20 mouse cellular contexts compared by ENCODE assay signal in the genomic region with DNA sequence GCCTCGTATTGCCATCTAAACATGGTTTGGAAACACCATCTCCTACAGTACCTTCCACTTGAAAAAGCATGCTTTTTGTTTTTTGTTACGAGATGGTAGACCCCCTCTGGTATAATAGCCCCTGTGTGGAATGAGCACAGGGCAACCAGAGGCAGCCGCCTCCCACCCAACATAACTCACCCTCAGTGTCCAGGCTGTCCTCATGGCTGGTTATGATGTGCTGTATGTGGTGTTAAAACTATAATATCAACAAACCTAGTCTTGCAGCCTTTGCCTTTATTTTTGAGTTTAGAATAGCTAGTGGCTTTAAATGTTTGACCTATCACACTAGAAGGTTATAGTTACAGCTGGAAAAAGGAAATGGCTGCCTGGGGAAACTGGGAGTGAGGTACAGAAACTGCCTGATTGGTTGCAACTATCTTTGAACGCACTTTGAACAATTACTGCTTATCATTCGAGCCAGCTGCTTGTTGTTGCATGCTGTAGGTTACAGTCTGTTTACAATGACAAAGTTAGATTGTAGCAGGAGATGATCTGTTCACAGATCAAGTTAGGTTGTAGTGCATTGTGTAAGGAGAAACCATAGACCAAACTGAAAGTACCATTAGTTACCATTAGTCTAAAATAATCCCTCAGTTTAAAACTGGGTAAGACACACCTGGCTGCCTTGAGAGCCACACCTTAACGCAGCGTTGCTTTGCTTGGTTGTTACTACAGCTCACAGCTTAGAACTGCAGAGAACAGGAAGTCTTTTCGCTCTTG.
DNase-seq lines count a peak whose midpoint lies in the region; ATAC-seq and TF ChIP-seq lines count a peak whose summit lies in the region.
"Had no signal": no experiment of that assay in that cellular context is flagged by ENCODE, and none has a peak within 500 bp of the region (broad histone marks: within the 10 kb centered on the region; RNA-seq: fewer than 3 reads in every experiment).

No protein-coding gene starts in this region.

- no peaks in the 10 kb centered on the region for H3K27me3 ChIP-seq in kidney, postnatal 0 days (ENCODE audit: insufficient read depth, low read length)
- no peaks in the 10 kb centered on the region for H3K27me3 ChIP-seq in intestine, embryonic 15.5 days (replicated peaks)
- H3K27me3 ChIP-seq in small intestine, adult 2 months (ENCODE audit: control insufficient read depth, insufficient read depth, low read length) = no peaks in the 10 kb centered on the region
- H3K27me3 ChIP-seq: embryonic facial prominence, embryonic 15.5 days; hindbrain, embryonic 15.5 days; midbrain, embryonic 15.5 days; neural tube, embryonic 12.5 days had no signal

- TF ChIP-seq CTCF in kidney, postnatal 0 days (IDR thresholded peaks at IDR 0.05; ENCODE audit: low read depth) = no peak
- no peak for TF ChIP-seq CTCF in small intestine, adult 2 months (IDR thresholded peaks at IDR 0.05; ENCODE audit: extremely low read depth, insufficient read length, insufficient replicate concordance, low read depth, low read length)

- no peak overlapping the region for H3K27ac ChIP-seq in kidney, postnatal 0 days
- H3K27ac ChIP-seq in intestine, embryonic 15.5 days = no peak overlapping the region
- peak overlapping the region; percentile 83 for H3K27ac ChIP-seq in small intestine, adult 2 months (ENCODE audit: insufficient read depth, low read depth, low read length)
- H3K27ac ChIP-seq: embryonic facial prominence, embryonic 15.5 days; hindbrain, embryonic 15.5 days; layer of hippocampus, adult 2 months; midbrain, embryonic 15.5 days; neural tube, embryonic 12.5 days had no signal

- peak; percentile 11 for DNase-seq in kidney, postnatal 0 days (ENCODE audit: low spot score)
- DNase-seq in kidney, postnatal 14 days = no peak
- peak; percentile 56 for DNase-seq in ES-CJ7 (ENCODE audit: low read depth, low spot score)
- no peak for DNase-seq in spleen, adult 12 weeks (ENCODE audit: low spot score)
- DNase-seq in adrenal gland, adult (ENCODE audit: inconsistent age in 2 of 2, low spot score in 1 of 2) = no peak
- no peak for DNase-seq in kidney, postnatal 10 days
- DNase-seq: adrenal gland, postnatal 14 days; cerebellum, adult 9-10 months; lung, adult 18-20 months; lung, postnatal 4 days had no signal

- no peak for TF ChIP-seq POLR2A in small intestine, adult 2 months (IDR thresholded peaks at IDR 0.05; ENCODE audit: low read depth, low read length)

- H3K4me2 ChIP-seq in kidney, postnatal 0 days (ENCODE audit: low read length) = no peak overlapping the region
- no peak overlapping the region for H3K4me2 ChIP-seq in intestine, embryonic 15.5 days (replicated peaks)
- H3K4me2 ChIP-seq: embryonic facial prominence, embryonic 15.5 days; heart, embryonic 11.5 days; hindbrain, embryonic 15.5 days; liver, embryonic 11.5 days; midbrain, embryonic 15.5 days; neural tube, embryonic 12.5 days had no signal

- H3K36me3 ChIP-seq in kidney, postnatal 0 days (ENCODE audit: insufficient read depth, low read length) = no peaks in the 10 kb centered on the region
- no peaks in the 10 kb centered on the region for H3K36me3 ChIP-seq in intestine, embryonic 15.5 days
- H3K36me3 ChIP-seq in small intestine, adult 2 months (ENCODE audit: control insufficient read depth, insufficient read depth, low read length) = no peaks in the 10 kb centered on the region
- H3K36me3 ChIP-seq: embryonic facial prominence, embryonic 15.5 days; hindbrain, embryonic 15.5 days; midbrain, embryonic 15.5 days; neural tube, embryonic 12.5 days had no signal

- 67% methylated on average over 8 of the region's 8 CpGs for WGBS in kidney, postnatal 0 days
- 79% methylated on average over 8 of the region's 8 CpGs for WGBS in intestine, embryonic 15.5 days
- WGBS in small intestine, adult 2 months = 58% methylated on average over 8 of the region's 8 CpGs

- no peak for ATAC-seq in kidney, postnatal 0 days (replicated peaks; ENCODE audit: low FRiP score, low read depth)
- ATAC-seq in intestine, embryonic 15.5 days = peak; percentile 45; the same call in 1 of the 2 replicates
- ATAC-seq: forebrain, embryonic 14.5 days; midbrain, embryonic 15.5 days had no signal

- no peak overlapping the region for H3K4me3 ChIP-seq in kidney, postnatal 0 days (replicated peaks; ENCODE audit: low read depth, low read length)
- no peak overlapping the region for H3K4me3 ChIP-seq in intestine, embryonic 15.5 days (replicated peaks)
- H3K4me3 ChIP-seq in small intestine, adult 2 months (ENCODE audit: low read depth, low read length) = no peak overlapping the region
- H3K4me3 ChIP-seq: embryonic facial prominence, embryonic 15.5 days; hindbrain, embryonic 15.5 days; layer of hippocampus, adult 2 months; midbrain, embryonic 15.5 days; neural tube, embryonic 12.5 days had no signal

- no peaks in the 10 kb centered on the region for H3K4me1 ChIP-seq in kidney, postnatal 0 days (replicated peaks; ENCODE audit: insufficient read depth, low read length)
- no peaks in the 10 kb centered on the region for H3K4me1 ChIP-seq in intestine, embryonic 15.5 days (replicated peaks)
- peaks cover 3% of the 10 kb centered on the region; the same call in 1 of the 2 replicates for H3K4me1 ChIP-seq in small intestine, adult 2 months (ENCODE audit: control insufficient read depth, insufficient read depth, insufficient read length, low read length)
- H3K4me1 ChIP-seq: embryonic facial prominence, embryonic 15.5 days; hindbrain, embryonic 15.5 days; midbrain, embryonic 15.5 days; neural tube, embryonic 12.5 days had no signal

- H3K9ac ChIP-seq in kidney, postnatal 0 days (ENCODE audit: low read depth, low read length) = no peak overlapping the region
- H3K9ac ChIP-seq in intestine, embryonic 15.5 days = no peak overlapping the region
- H3K9ac ChIP-seq: embryonic facial prominence, embryonic 15.5 days; hindbrain, embryonic 15.5 days; midbrain, embryonic 15.5 days; neural tube, embryonic 12.5 days had no signal

- no peaks in the 10 kb centered on the region for H3K9me3 ChIP-seq in kidney, postnatal 0 days (replicated peaks; ENCODE audit: low read length)
- H3K9me3 ChIP-seq in intestine, embryonic 15.5 days = no peaks in the 10 kb centered on the region
- H3K9me3 ChIP-seq: embryonic facial prominence, embryonic 15.5 days; hindbrain, embryonic 15.5 days; midbrain, embryonic 15.5 days; neural tube, embryonic 12.5 days had no signal

Comparison
In these comparisons a context has a peak if more than half of its experiments do, and no peak if none do; other contexts are left out.
1. DNase-seq: peak in kidney, postnatal 0 days (single experiment) and ES-CJ7 (single experiment); none in kidney, postnatal 14 days (single experiment), spleen, adult 12 weeks (single experiment), adrenal gland, adult (0 of 2) and kidney, postnatal 10 days (single experiment).